16 mouse cellular contexts compared by ENCODE assay signal in genomic region chr8:106834899-106835298, GRCm38 (mm10). TPM values are rescaled to one million over a fixed set of nuclear protein-coding genes. Genes with fewer than 3 reads are reported as not detected.
DNase-seq lines count a peak whose midpoint lies in the region; ATAC-seq lines count a peak whose summit lies in the region.
"Had no signal": no experiment of that assay in that cellular context is flagged by ENCODE, and none has a peak within 500 bp of the region (broad histone marks: within the 10 kb centered on the region; RNA-seq: fewer than 3 reads in every experiment).

No protein-coding gene starts in this region.

- no peaks in the 10 kb centered on the region for H3K9me3 ChIP-seq in heart, embryonic 14.5 days (ENCODE audit: control insufficient read depth, low read length)
- H3K9me3 ChIP-seq: forebrain, embryonic 10.5 days; neural tube, embryonic 12.5 days had no signal

- ATAC-seq in heart, embryonic 14.5 days (ENCODE audit: insufficient number of reproducible peaks, insufficient read depth, low FRiP score, low read depth), result peak; percentile 67; the same call in 1 of the 2 replicates
- ATAC-seq: intestine, postnatal 0 days had no signal

- WGBS in heart, embryonic 14.5 days, result 5% methylated on average over 1 of the region's 1 CpGs

- H3K4me1 ChIP-seq in heart, embryonic 14.5 days (ENCODE audit: control insufficient read depth in 2 of 2, insufficient read depth in 2 of 2, low read length in 2 of 2), result peaks cover 26 to 38% of the 10 kb centered on the region in 2 experiments

- peak overlapping the region; percentile 60 to 64 for H3K27ac ChIP-seq in heart, embryonic 14.5 days (replicated peaks in 1 of 2; ENCODE audit: control insufficient read depth in 1 of 2, insufficient read depth in 1 of 2, low read depth in 2 of 2, low read length in 2 of 2)
- H3K27ac ChIP-seq: forebrain, embryonic 10.5 days; hindbrain, embryonic 14.5 days; liver, embryonic 14.5 days; neural tube, embryonic 12.5 days had no signal

- no peak overlapping the region for H3K4me2 ChIP-seq in heart, embryonic 14.5 days (ENCODE audit: low read length)
- H3K4me2 ChIP-seq: hindbrain, embryonic 14.5 days; neural tube, embryonic 12.5 days had no signal

- peak; percentile 12 for DNase-seq in adrenal gland, postnatal 14 days
- no peak for DNase-seq in adrenal gland, postnatal 10 days
- peak; percentile 98 for DNase-seq in heart, adult 11 months
- peak; percentile 31 for DNase-seq in kidney, adult 9 months
- no peak for DNase-seq in Muller cell, postnatal 12 days (ENCODE audit: inconsistent ontology term)
- no peak for DNase-seq in ovary, adult 18-20 months (ENCODE audit: low spot score)
- DNase-seq in left cerebral cortex, postnatal 25 days (ENCODE audit: low spot score in 2 of 2), result no peak
- DNase-seq: cerebellum, adult 11 months; gastrocnemius, postnatal 25 days; lung, postnatal 14 days had no signal

- no peak overlapping the region for H3K4me3 ChIP-seq in heart, embryonic 14.5 days (ENCODE audit: control insufficient read depth in 1 of 2, insufficient read depth in 1 of 2, low read depth in 1 of 2, low read length in 2 of 2)
- H3K4me3 ChIP-seq: forebrain, embryonic 10.5 days; neural tube, embryonic 12.5 days had no signal

- H3K36me3 ChIP-seq in heart, embryonic 14.5 days (ENCODE audit: control insufficient read depth, insufficient read depth, low read length), result no peaks in the 10 kb centered on the region
- H3K36me3 ChIP-seq: neural tube, embryonic 12.5 days had no signal

- H3K9ac ChIP-seq in heart, embryonic 14.5 days (ENCODE audit: low read length), result no peak overlapping the region
- H3K9ac ChIP-seq: hindbrain, embryonic 14.5 days; liver, embryonic 14.5 days; neural tube, embryonic 12.5 days had no signal

- H3K27me3 ChIP-seq in heart, embryonic 14.5 days (ENCODE audit: control insufficient read depth, insufficient read depth, low read length), result no peaks in the 10 kb centered on the region
- H3K27me3 ChIP-seq: neural tube, embryonic 12.5 days had no signal

- intact Hi-C loops in left cerebral cortex, postnatal 25 days (cut with DNase I), result no loop called here

RNA-seq across cellular contexts. Expression of gene Has3, which starts 35.1 kb away (rescaled TPM):
- 0.83 and 1.0 TPM in 2 replicates for total RNA-seq in adrenal gland, postnatal 14 days (2021)
- total RNA-seq in adrenal gland, postnatal 10 days (2021), result 1 to 10 TPM in 1 of 2 experiments, under 1 TPM in 1; 0.96 to 2.2 TPM
- 0.09 and 0.16 TPM in 2 replicates for polyA plus RNA-seq in heart, embryonic 14.5 days (2014; fragmentation: Nextera tagmentation; extraction: Ambion mirVana)
- total RNA-seq in left cerebral cortex, postnatal 25 days (2021), result 1 to 10 TPM; 2.2 to 2.4 TPM

RNA-seq across cellular contexts. Expression of gene Utp4, which starts 58.5 kb away (rescaled TPM):
- 47.2 and 49.9 TPM in 2 replicates for total RNA-seq in adrenal gland, postnatal 14 days (2021)
- total RNA-seq in adrenal gland, postnatal 10 days (2021), result 10 to 100 TPM; 36.2 to 40.8 TPM
- 39.6 and 40.2 TPM in 2 replicates for polyA plus RNA-seq in heart, embryonic 14.5 days (2014; fragmentation: Nextera tagmentation; extraction: Ambion mirVana)
- total RNA-seq in left cerebral cortex, postnatal 25 days (2021), result 10 to 100 TPM; 33.2 to 33.6 TPM

Comparison
In these comparisons a context has a peak if more than half of its experiments do, and no peak if none do; other contexts are left out.
1. DNase-seq: peak in adrenal gland, postnatal 14 days (single experiment), heart, adult 11 months (single experiment) and kidney, adult 9 months (single experiment); none in adrenal gland, postnatal 10 days (single experiment), Muller cell, postnatal 12 days (single experiment), ovary, adult 18-20 months (single experiment) and left cerebral cortex, postnatal 25 days (0 of 2).